Mouse (Mus musculus) ES-E14 (cell line): ENCODE results near the gene Slc2a5.

Experiments used
- HCFC1 ChIP-seq: IDR thresholded peaks from 2 replicates; pipeline ENCODE4 v1.6.1; 2012; ENCODE audit warnings: low read length, inconsistent platforms, borderline replicate concordance; ENCODE audit not compliant: insufficient read depth
- MAFK ChIP-seq: IDR thresholded peaks from 2 replicates; pipeline ENCODE4 v1.6.1; 2014; ENCODE audit warnings: mild to moderate bottlenecking, low read depth, low read length, inconsistent platforms; ENCODE audit not compliant: insufficient read depth
- ZC3H11A ChIP-seq: IDR thresholded peaks from 2 replicates; pipeline ENCODE4 v1.6.1; 2012; ENCODE audit warnings: low read depth, mild to moderate bottlenecking, inconsistent platforms, low read length, borderline replicate concordance
- ZNF384 ChIP-seq: IDR thresholded peaks from 2 replicates; pipeline ENCODE4 v1.6.1; 2012; ENCODE audit warnings: low read depth, low read length, inconsistent platforms

GRCm38 (mm10) chr4:150127894-150128293 lies 8.8 kb downstream of the Slc2a5 start:
- TF ChIP-seq MAFK (no peak), HCFC1 (no peak), ZC3H11A (no peak), ZNF384 (no peak)
